Mouse (Mus musculus): ENCODE measurements around the gene Fgf13.

Gene Fgf13

GRCm38 (mm10) chrX:59186922-59187321, 380.9 kb downstream of the Fgf13 start:
- peak in 1 of 2 experiments; percentile 3 for DNase-seq (ENCODE audit: low spot score in 2 of 2)

GRCm38 (mm10) chrX:59182323-59182722, 385.5 kb downstream of the Fgf13 start:
- DNase-seq (ENCODE audit: low spot score in 2 of 2) = no peak

GRCm38 (mm10) chrX:59179627-59180026, 388.2 kb downstream of the Fgf13 start:
- no peak for DNase-seq (ENCODE audit: low spot score in 2 of 2)

- DNase-seq (ENCODE audit: low spot score in 2 of 2) = peak; percentile 4 to 14
Observed at GRCm38 (mm10) chrX:59179081-59179596, 388.7 kb downstream of the Fgf13 start.

GRCm38 (mm10) chrX:59177653-59178052, 390.2 kb downstream of the Fgf13 start:
- no peak for DNase-seq (ENCODE audit: low spot score in 2 of 2)

- DNase-seq (ENCODE audit: low spot score in 2 of 2) = no peak
Observed at GRCm38 (mm10) chrX:59172200-59172599, 395.7 kb downstream of the Fgf13 start.

- no peak for DNase-seq (ENCODE audit: low spot score in 2 of 2)
Observed at GRCm38 (mm10) chrX:59166763-59167162, 401.1 kb downstream of the Fgf13 start.

GRCm38 (mm10) chrX:59141947-59142346, 425.9 kb downstream of the Fgf13 start:
- no peak for DNase-seq (ENCODE audit: low spot score in 2 of 2)

- DNase-seq (ENCODE audit: low spot score in 2 of 2) = peak; percentile 18 to 42
Observed at GRCm38 (mm10) chrX:59134928-59135361, 432.9 kb downstream of the Fgf13 start.

GRCm38 (mm10) chrX:59134166-59134861, 433.6 kb downstream of the Fgf13 start:
- peak; percentile 6 to 31 for DNase-seq (ENCODE audit: low spot score in 2 of 2)

- no peak for DNase-seq (ENCODE audit: low spot score in 2 of 2)
Observed at GRCm38 (mm10) chrX:59133834-59134165, 434.1 kb downstream of the Fgf13 start.

- DNase-seq (ENCODE audit: low spot score in 2 of 2) = peak in 1 of 2 experiments; percentile 4
Observed at GRCm38 (mm10) chrX:59133416-59133815, 434.5 kb downstream of the Fgf13 start.

GRCm38 (mm10) chrX:59126637-59127036, 441.2 kb downstream of the Fgf13 start:
- DNase-seq (ENCODE audit: low spot score in 2 of 2) = no peak

GRCm38 (mm10) chrX:59113187-59113586, 454.7 kb downstream of the Fgf13 start:
- no peak for DNase-seq (ENCODE audit: low spot score in 2 of 2)

GRCm38 (mm10) chrX:59085928-59086327, 481.9 kb downstream of the Fgf13 start:
- no peak for DNase-seq (ENCODE audit: low spot score in 2 of 2)

- no peak for DNase-seq (ENCODE audit: low spot score in 2 of 2)
Observed at GRCm38 (mm10) chrX:59080427-59080826, 487.4 kb downstream of the Fgf13 start.

- no peak for DNase-seq (ENCODE audit: low spot score in 2 of 2)
Observed at GRCm38 (mm10) chrX:59072083-59072482, 495.8 kb downstream of the Fgf13 start.

- no peak for DNase-seq (ENCODE audit: low spot score in 2 of 2)
Observed at GRCm38 (mm10) chrX:59063157-59063556, 504.7 kb downstream of the Fgf13 start.

- no peak for DNase-seq (ENCODE audit: low spot score in 2 of 2)
Observed at GRCm38 (mm10) chrX:59034969-59035368, 532.9 kb downstream of the Fgf13 start.

Data from frontal cortex, postnatal 14 days (tissue).